Mouse (Mus musculus): ENCODE measurements at regions not wholly inside any gene's neighbourhood (a gene's known extent, or its start where the extent isn't known, plus 50 kb on each side); places are given as distances from the start of the nearest gene placed in this dataset.

DNA sequence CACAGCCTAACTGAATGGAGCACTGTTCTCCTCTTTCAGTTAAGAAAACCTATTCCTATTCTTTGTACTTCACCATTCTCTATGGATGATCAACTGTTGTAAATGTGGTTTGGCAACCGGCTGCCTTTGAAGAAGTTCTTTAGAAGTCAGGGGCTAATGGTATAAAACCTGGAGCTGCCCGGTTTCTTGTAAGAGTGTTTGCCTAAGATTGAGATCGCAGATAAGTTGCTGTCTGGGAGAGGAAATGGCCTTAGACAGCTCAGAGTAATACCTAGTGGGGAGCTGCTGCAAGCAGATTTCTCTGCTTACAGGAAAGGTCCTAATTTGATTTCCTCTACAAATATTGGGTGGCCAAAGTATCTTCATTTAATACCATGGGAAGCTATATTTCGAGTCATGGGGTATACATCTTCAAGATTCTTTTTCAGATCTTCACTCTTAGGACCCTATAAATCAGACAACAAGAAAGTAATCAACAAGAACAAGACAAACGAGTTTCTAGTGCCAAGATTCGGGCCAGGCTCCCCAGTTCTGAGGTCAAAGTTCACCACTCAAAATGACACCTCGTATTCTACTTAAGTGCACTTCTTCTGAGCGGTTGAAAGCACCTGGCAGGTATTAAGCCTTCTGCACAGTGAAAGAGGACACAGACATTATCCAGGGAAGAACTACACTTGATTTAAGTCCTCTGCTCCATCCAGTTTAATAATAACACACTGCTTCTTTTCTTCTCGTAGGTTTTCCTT is 702.6 kb downstream of the Slc22a22 start:
- Histone ChIP-seq H3K4me3 (ENCODE audit: low read depth, low read length) (no peak overlapping the region), H3K36me3 (ENCODE audit: control insufficient read depth, insufficient read depth, low read length, poor library complexity, severe bottlenecking) (no peaks in the 10 kb centered on the region), H3K9ac (ENCODE audit: low read depth, poor library complexity, severe bottlenecking) (no peak overlapping the region), H3K4me1 (ENCODE audit: control insufficient read depth, insufficient read depth, low read length) (no peaks in the 10 kb centered on the region), H3K9me3 (replicated peaks; ENCODE audit: control insufficient read depth, insufficient read depth, low read length, poor library complexity, severe bottlenecking) (no peaks in the 10 kb centered on the region), H3K27ac (ENCODE audit: insufficient read depth, low read length) (no peak overlapping the region), H3K27me3 (ENCODE audit: control insufficient read depth, insufficient read depth, low read length, poor library complexity, severe bottlenecking) (peaks cover 1% of the 10 kb centered on the region; the same call in 1 of the 2 replicates)
- TF ChIP-seq EP300 (IDR thresholded peaks at IDR 0.05; ENCODE audit: insufficient read depth, low read depth, low read length) (no peak), CTCF (IDR thresholded peaks at IDR 0.05; ENCODE audit: low read depth, low read length) (no peak), POLR2A (IDR thresholded peaks at IDR 0.05; ENCODE audit: insufficient read depth, low read length) (no peak)

- H3K4me1 ChIP-seq (ENCODE audit: control insufficient read depth, insufficient read depth, low read length) = no peaks in the 10 kb centered on the region
- no peaks in the 10 kb centered on the region for H3K36me3 ChIP-seq (ENCODE audit: control insufficient read depth, insufficient read depth, low read length, poor library complexity, severe bottlenecking)
- H3K27ac ChIP-seq (ENCODE audit: insufficient read depth, low read length) = no peak overlapping the region
- TF ChIP-seq EP300 (IDR thresholded peaks at IDR 0.05; ENCODE audit: insufficient read depth, low read depth, low read length) (no peak), POLR2A (IDR thresholded peaks at IDR 0.05; ENCODE audit: insufficient read depth, low read length) (no peak), CTCF (IDR thresholded peaks at IDR 0.05; ENCODE audit: low read depth, low read length) (no peak)
- no peaks in the 10 kb centered on the region for H3K9me3 ChIP-seq (replicated peaks; ENCODE audit: control insufficient read depth, insufficient read depth, low read length, poor library complexity, severe bottlenecking)
- no peak overlapping the region for H3K9ac ChIP-seq (ENCODE audit: low read depth, poor library complexity, severe bottlenecking)
- no peaks in the 10 kb centered on the region for H3K27me3 ChIP-seq (ENCODE audit: control insufficient read depth, insufficient read depth, low read length, poor library complexity, severe bottlenecking)
- H3K4me3 ChIP-seq (ENCODE audit: low read depth, low read length) = no peak overlapping the region
Observed at GRCm38 (mm10) chr15:56766356-56766755, 711.1 kb downstream of the Slc22a22 start.

- Histone ChIP-seq H3K36me3 (ENCODE audit: control insufficient read depth, insufficient read depth, low read length, poor library complexity, severe bottlenecking) (no peaks in the 10 kb centered on the region), H3K9ac (ENCODE audit: low read depth, poor library complexity, severe bottlenecking) (no peak overlapping the region), H3K4me3 (ENCODE audit: low read depth, low read length) (no peak overlapping the region), H3K4me1 (ENCODE audit: control insufficient read depth, insufficient read depth, low read length) (no peaks in the 10 kb centered on the region), H3K27me3 (ENCODE audit: control insufficient read depth, insufficient read depth, low read length, poor library complexity, severe bottlenecking) (no peaks in the 10 kb centered on the region), H3K27ac (ENCODE audit: insufficient read depth, low read length) (no peak overlapping the region), H3K9me3 (replicated peaks; ENCODE audit: control insufficient read depth, insufficient read depth, low read length, poor library complexity, severe bottlenecking) (no peaks in the 10 kb centered on the region)
- TF ChIP-seq EP300 (IDR thresholded peaks at IDR 0.05; ENCODE audit: insufficient read depth, low read depth, low read length) (no peak), CTCF (IDR thresholded peaks at IDR 0.05; ENCODE audit: low read depth, low read length) (no peak), POLR2A (IDR thresholded peaks at IDR 0.05; ENCODE audit: insufficient read depth, low read length) (no peak)
Observed at GRCm38 (mm10) chr15:56764957-56765482, 712.4 kb downstream of the Slc22a22 start.

- no peaks in the 10 kb centered on the region for H3K36me3 ChIP-seq (ENCODE audit: control insufficient read depth, insufficient read depth, low read length, poor library complexity, severe bottlenecking)
- no peaks in the 10 kb centered on the region for H3K4me1 ChIP-seq (ENCODE audit: control insufficient read depth, insufficient read depth, low read length)
- H3K9me3 ChIP-seq (replicated peaks; ENCODE audit: control insufficient read depth, insufficient read depth, low read length, poor library complexity, severe bottlenecking) = no peaks in the 10 kb centered on the region
- no peak for TF ChIP-seq EP300 (IDR thresholded peaks at IDR 0.05; ENCODE audit: insufficient read depth, low read depth, low read length)
- TF ChIP-seq CTCF (IDR thresholded peaks at IDR 0.05; ENCODE audit: low read depth, low read length) = no peak
- TF ChIP-seq POLR2A (IDR thresholded peaks at IDR 0.05; ENCODE audit: insufficient read depth, low read length) = no peak
- no peak overlapping the region for H3K27ac ChIP-seq (ENCODE audit: insufficient read depth, low read length)
- no peak overlapping the region for H3K9ac ChIP-seq (ENCODE audit: low read depth, poor library complexity, severe bottlenecking)
- H3K4me3 ChIP-seq (ENCODE audit: low read depth, low read length) = no peak overlapping the region
- H3K27me3 ChIP-seq (ENCODE audit: control insufficient read depth, insufficient read depth, low read length, poor library complexity, severe bottlenecking) = no peaks in the 10 kb centered on the region
Observed at GRCm38 (mm10) chr15:56764019-56764418, 713.4 kb downstream of the Slc22a22 start.

- Histone ChIP-seq H3K27me3 (ENCODE audit: control insufficient read depth, insufficient read depth, low read length, poor library complexity, severe bottlenecking) (no peaks in the 10 kb centered on the region), H3K27ac (ENCODE audit: insufficient read depth, low read length) (no peak overlapping the region), H3K9ac (ENCODE audit: low read depth, poor library complexity, severe bottlenecking) (no peak overlapping the region), H3K4me3 (ENCODE audit: low read depth, low read length) (no peak overlapping the region), H3K9me3 (replicated peaks; ENCODE audit: control insufficient read depth, insufficient read depth, low read length, poor library complexity, severe bottlenecking) (no peaks in the 10 kb centered on the region), H3K36me3 (ENCODE audit: control insufficient read depth, insufficient read depth, low read length, poor library complexity, severe bottlenecking) (no peaks in the 10 kb centered on the region), H3K4me1 (ENCODE audit: control insufficient read depth, insufficient read depth, low read length) (peaks cover 1% of the 10 kb centered on the region)
- TF ChIP-seq POLR2A (IDR thresholded peaks at IDR 0.05; ENCODE audit: insufficient read depth, low read length) (no peak), CTCF (IDR thresholded peaks at IDR 0.05; ENCODE audit: low read depth, low read length) (no peak), EP300 (IDR thresholded peaks at IDR 0.05; ENCODE audit: insufficient read depth, low read depth, low read length) (no peak)
Observed at GRCm38 (mm10) chr15:56746698-56747097, 730.7 kb downstream of the Slc22a22 start.

- Histone ChIP-seq H3K36me3 (ENCODE audit: control insufficient read depth, insufficient read depth, low read length, poor library complexity, severe bottlenecking) (no peaks in the 10 kb centered on the region), H3K27me3 (ENCODE audit: control insufficient read depth, insufficient read depth, low read length, poor library complexity, severe bottlenecking) (no peaks in the 10 kb centered on the region), H3K27ac (ENCODE audit: insufficient read depth, low read length) (no peak overlapping the region), H3K9ac (ENCODE audit: low read depth, poor library complexity, severe bottlenecking) (no peak overlapping the region), H3K4me3 (ENCODE audit: low read depth, low read length) (no peak overlapping the region), H3K4me1 (ENCODE audit: control insufficient read depth, insufficient read depth, low read length) (peaks cover 1% of the 10 kb centered on the region), H3K9me3 (replicated peaks; ENCODE audit: control insufficient read depth, insufficient read depth, low read length, poor library complexity, severe bottlenecking) (no peaks in the 10 kb centered on the region)
- TF ChIP-seq CTCF (IDR thresholded peaks at IDR 0.05; ENCODE audit: low read depth, low read length) (no peak), POLR2A (IDR thresholded peaks at IDR 0.05; ENCODE audit: insufficient read depth, low read length) (no peak), EP300 (IDR thresholded peaks at IDR 0.05; ENCODE audit: insufficient read depth, low read depth, low read length) (no peak)
Observed at GRCm38 (mm10) chr15:56744915-56745314, 732.5 kb downstream of the Slc22a22 start.
